ENCODE assay signal across 9 mouse cellular contexts in the genomic region with DNA sequence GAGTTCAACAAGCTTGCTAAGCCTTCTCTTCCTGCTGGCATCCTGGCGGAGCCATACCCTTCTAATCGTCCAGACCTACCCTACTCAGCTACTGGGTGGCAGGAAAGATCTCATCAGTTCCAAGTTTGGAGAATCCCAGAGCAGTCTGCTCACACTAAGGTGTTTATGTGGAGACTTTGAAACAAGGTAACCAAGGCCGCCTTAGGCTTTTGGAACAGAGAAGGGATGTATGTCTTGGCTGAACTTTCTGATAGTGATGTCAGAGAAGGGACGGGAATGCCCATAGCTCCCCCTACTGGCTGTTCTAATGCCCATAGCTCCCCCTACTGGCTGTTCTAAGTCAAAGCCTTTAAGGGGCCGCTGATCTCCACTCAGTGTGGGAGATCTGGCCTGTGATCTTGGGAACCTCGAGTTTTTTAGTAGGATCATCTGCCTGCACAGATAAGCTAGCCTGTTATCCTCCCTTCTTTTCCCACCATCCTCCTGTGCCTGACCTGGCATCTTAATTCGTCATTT. TPM values are rescaled to one million over a fixed set of nuclear protein-coding genes. Genes with fewer than 3 reads are reported as not detected.
A peak's percentile ranks its signal among the peaks of the same experiment; 100 is the strongest.
DNase-seq lines count a peak whose midpoint lies in the region; ATAC-seq and TF ChIP-seq lines count a peak whose summit lies in the region.
"Had no signal": no experiment of that assay in that cellular context is flagged by ENCODE, and none has a peak within 500 bp of the region (broad histone marks: within the 10 kb centered on the region; RNA-seq: fewer than 3 reads in every experiment).

No protein-coding gene starts in this region.

- H3K36me3 ChIP-seq in kidney, embryonic 16.5 days (ENCODE audit: insufficient read depth, low read length), result no peaks in the 10 kb centered on the region
- H3K36me3 ChIP-seq in E14TG2a.4 (ENCODE audit: insufficient read depth, low read length), result no peaks in the 10 kb centered on the region
- H3K36me3 ChIP-seq: neural tube, embryonic 12.5 days had no signal

- H3K4me3 ChIP-seq in kidney, embryonic 16.5 days (ENCODE audit: low read length), result no peak overlapping the region
- no peak overlapping the region for H3K4me3 ChIP-seq in E14TG2a.4 (replicated peaks; ENCODE audit: low read length)
- no peak overlapping the region for H3K4me3 ChIP-seq in left cerebral cortex, adult 2 months
- H3K4me3 ChIP-seq: neural tube, embryonic 12.5 days had no signal

- 34% methylated on average over 7 of the region's 7 CpGs for WGBS in kidney, embryonic 16.5 days

- intact Hi-C loops in left cerebral cortex, adult 2 months (cut with DNase I), result loop anchor here (1.0 kb wide), 1 partner anchor 157 kb away; a partner anchor contains a TSS

- peak; percentile 97 for TF ChIP-seq CTCF in E14TG2a.4 (conservative IDR thresholded peaks at IDR 0.05; ENCODE audit: low read length)
- TF ChIP-seq CTCF in left cerebral cortex, adult 2 months (IDR thresholded peaks at IDR 0.05), result peak; percentile 99

- no peak overlapping the region for H3K9ac ChIP-seq in kidney, embryonic 16.5 days (replicated peaks; ENCODE audit: low read length)
- H3K9ac ChIP-seq: neural tube, embryonic 12.5 days had no signal

- no peaks in the 10 kb centered on the region for H3K27me3 ChIP-seq in kidney, embryonic 16.5 days (ENCODE audit: insufficient read depth, low read length)
- peaks cover 39% of the 10 kb centered on the region for H3K27me3 ChIP-seq in E14TG2a.4 (ENCODE audit: insufficient read depth, low read length)
- H3K27me3 ChIP-seq: neural tube, embryonic 12.5 days had no signal

- no peaks in the 10 kb centered on the region for H3K9me3 ChIP-seq in kidney, embryonic 16.5 days (ENCODE audit: low read length)
- no peaks in the 10 kb centered on the region for H3K9me3 ChIP-seq in E14TG2a.4 (ENCODE audit: low read length)

- no peak overlapping the region for H3K4me2 ChIP-seq in kidney, embryonic 16.5 days (replicated peaks; ENCODE audit: low read depth, low read length)
- H3K4me2 ChIP-seq: neural tube, embryonic 12.5 days had no signal

- no peak for ATAC-seq in kidney, embryonic 16.5 days (ENCODE audit: low FRiP score, low TSS enrichment)
- ATAC-seq in granulocyte monocyte progenitor cell, adult 5-6 weeks (replicated peaks; ENCODE audit: poor library complexity, severe bottlenecking), result peak; percentile 85

- no peak overlapping the region for H3K27ac ChIP-seq in kidney, embryonic 16.5 days (ENCODE audit: low read length)
- H3K27ac ChIP-seq in left cerebral cortex, adult 2 months, result no peak overlapping the region
- H3K27ac ChIP-seq: neural tube, embryonic 12.5 days had no signal

- peak; percentile 42 for DNase-seq in kidney, adult 11 months
- peak; percentile 79 for DNase-seq in ZHBTc4 (ENCODE audit: low read depth, low spot score)
- peak; percentile 53 to 54 for DNase-seq in left cerebral cortex, adult 2 months (ENCODE audit: extremely low spot score in 1 of 2, low spot score in 2 of 2)
- DNase-seq in retina, adult 2 months (ENCODE audit: low read depth, low spot score), result peak; percentile 16

- no peaks in the 10 kb centered on the region for H3K4me1 ChIP-seq in kidney, embryonic 16.5 days (ENCODE audit: insufficient read depth, low read length)
- H3K4me1 ChIP-seq in E14TG2a.4 (replicated peaks; ENCODE audit: low read depth, low read length), result peaks cover 14% of the 10 kb centered on the region
- H3K4me1 ChIP-seq: neural tube, embryonic 12.5 days had no signal

RNA-seq across cellular contexts. Expression of a gene that starts 22.4 kb away (rescaled TPM):
- polyA plus RNA-seq in kidney, embryonic 16.5 days (2015; fragmentation: Nextera tagmentation; extraction: Ambion mirVana), result 8.0 and 8.9 TPM in 2 replicates
- total RNA-seq in granulocyte monocyte progenitor cell, adult 5-6 weeks (2014; fragmentation: Nextera tagmentation), result not detected in 2 replicates
- 0.82 TPM in 1 of 2 replicates, not detected in the other for total RNA-seq in granulocyte monocyte progenitor cell, adult 5-6 weeks (2017)
- 1 to 10 TPM; 5.0 to 7.1 TPM for total RNA-seq in left cerebral cortex, adult 2 months (2021)

RNA-seq across cellular contexts. Expression of a gene that starts 39.4 kb away (rescaled TPM):
- polyA plus RNA-seq in kidney, embryonic 16.5 days (2015; fragmentation: Nextera tagmentation; extraction: Ambion mirVana), result 30.1 and 33.1 TPM in 2 replicates
- total RNA-seq in granulocyte monocyte progenitor cell, adult 5-6 weeks (2014; fragmentation: Nextera tagmentation), result not detected in 2 replicates
- total RNA-seq in granulocyte monocyte progenitor cell, adult 5-6 weeks (2017), result not detected in 2 replicates
- not detected for total RNA-seq in left cerebral cortex, adult 2 months (2021)
- total RNA-seq: gastrocnemius, postnatal 4 days had no signal
- polyA plus RNA-seq: neural tube, embryonic 12.5 days had no signal

RNA-seq across cellular contexts. Expression of a gene that starts 54.4 kb away (rescaled TPM):
- polyA plus RNA-seq in kidney, embryonic 16.5 days (2015; fragmentation: Nextera tagmentation; extraction: Ambion mirVana), result 0.10 and 0.19 TPM in 2 replicates
- 1.2 and 1.3 TPM in 2 replicates for total RNA-seq in granulocyte monocyte progenitor cell, adult 5-6 weeks (2014; fragmentation: Nextera tagmentation)
- total RNA-seq in granulocyte monocyte progenitor cell, adult 5-6 weeks (2017), result 2.8 and 3.9 TPM in 2 replicates
- under 1 TPM; 0.72 to 0.82 TPM for total RNA-seq in left cerebral cortex, adult 2 months (2021)
- total RNA-seq: gastrocnemius, postnatal 4 days had no signal

RNA-seq across cellular contexts. Expression of a gene that starts 54.4 kb away (rescaled TPM):
- polyA plus RNA-seq in kidney, embryonic 16.5 days (2015; fragmentation: Nextera tagmentation; extraction: Ambion mirVana), result 133 and 137 TPM in 2 replicates
- total RNA-seq in granulocyte monocyte progenitor cell, adult 5-6 weeks (2014; fragmentation: Nextera tagmentation), result 100 and 111 TPM in 2 replicates
- 158 and 165 TPM in 2 replicates for total RNA-seq in granulocyte monocyte progenitor cell, adult 5-6 weeks (2017)
- 10 to 100 TPM; 52.7 to 61.4 TPM for total RNA-seq in left cerebral cortex, adult 2 months (2021)

Comparison
In these comparisons a context has a peak if more than half of its experiments do, and no peak if none do; other contexts are left out.
1. DNase-seq: peak in every context shown above with its lines; median percentile 79 in ZHBTc4; 54 in left cerebral cortex, adult 2 months; 42 in kidney, adult 11 months; 16 in retina, adult 2 months.